Mouse (Mus musculus) layer of hippocampus, adult 9-11 months (tissue): ENCODE measurements at regions not wholly inside any gene's neighbourhood (a gene's known extent, or its start where the extent isn't known, plus 50 kb on each side); places are given as distances from the start of the nearest gene placed in this dataset.

Experiments
- DNase-seq: peaks from one replicate; pipeline ENCODE4 v3.0.0; 2022

DNA sequence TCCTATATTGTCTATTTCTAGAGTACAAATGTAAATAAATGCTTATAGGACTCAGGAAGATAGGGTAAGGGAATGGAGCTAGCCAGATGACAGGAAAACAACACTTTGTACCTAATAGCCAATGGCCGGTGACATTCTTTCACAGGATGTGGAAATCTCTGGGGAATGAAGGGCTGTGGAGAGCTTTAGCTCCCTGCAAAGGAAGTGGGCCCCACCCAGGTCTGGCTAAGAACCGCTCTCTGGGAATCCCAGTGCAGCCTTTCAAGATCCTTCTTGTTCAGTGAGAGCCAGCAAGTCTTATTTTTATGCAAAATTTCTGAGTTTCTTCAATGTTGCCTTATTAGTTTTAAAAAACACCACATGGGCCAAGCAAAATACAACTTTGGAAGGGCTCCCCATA, 54.7 kb upstream of the Pappa2 start:
- no peak for DNase-seq

DNA sequence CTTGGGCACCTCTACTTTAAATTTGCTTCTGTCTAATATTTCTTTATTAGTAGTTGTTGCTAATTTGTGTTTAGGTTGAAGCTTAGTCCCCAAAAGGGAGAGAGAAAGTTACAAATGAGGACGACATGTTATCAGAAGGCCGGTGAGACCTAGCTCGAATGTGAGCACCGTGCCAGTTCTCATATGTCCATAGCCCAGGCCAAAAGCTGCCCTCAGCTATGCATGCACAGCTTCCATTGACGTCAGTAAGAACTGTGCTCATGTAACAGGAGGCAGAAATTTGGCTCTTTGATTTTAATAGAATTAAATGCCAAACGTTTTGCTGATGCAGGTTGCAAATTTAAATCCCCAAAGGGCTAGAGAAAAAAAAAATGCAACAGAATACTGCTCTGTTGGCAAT, 56.1 kb upstream of the Pappa2 start:
- no peak for DNase-seq

DNA sequence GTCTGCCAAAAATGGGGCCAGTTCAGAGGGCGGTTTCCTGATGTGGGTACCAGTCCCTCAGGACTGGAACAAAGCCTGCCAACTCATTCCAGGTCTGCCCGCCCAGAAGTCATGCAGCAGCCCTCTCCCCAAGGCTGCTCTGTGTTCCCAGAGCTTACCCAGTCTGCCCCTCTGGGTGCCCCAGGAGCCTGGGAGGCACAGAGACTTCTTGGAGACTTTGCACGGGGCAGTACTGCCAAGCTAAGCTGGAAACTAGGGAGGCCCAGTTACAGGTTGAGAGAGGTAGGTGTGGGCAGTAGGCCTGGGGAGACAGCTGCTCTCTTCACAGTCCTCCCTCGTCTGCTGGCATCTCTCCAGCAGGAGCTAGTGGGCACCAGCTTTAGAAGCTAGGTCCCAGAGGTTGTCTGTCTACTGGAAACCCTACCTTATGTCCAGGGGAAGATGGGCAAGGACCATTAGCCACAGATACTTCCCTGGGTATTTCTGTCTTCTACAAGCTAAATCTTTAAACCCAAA, 65.6 kb upstream of the Pappa2 start:
- no peak for DNase-seq

DNA sequence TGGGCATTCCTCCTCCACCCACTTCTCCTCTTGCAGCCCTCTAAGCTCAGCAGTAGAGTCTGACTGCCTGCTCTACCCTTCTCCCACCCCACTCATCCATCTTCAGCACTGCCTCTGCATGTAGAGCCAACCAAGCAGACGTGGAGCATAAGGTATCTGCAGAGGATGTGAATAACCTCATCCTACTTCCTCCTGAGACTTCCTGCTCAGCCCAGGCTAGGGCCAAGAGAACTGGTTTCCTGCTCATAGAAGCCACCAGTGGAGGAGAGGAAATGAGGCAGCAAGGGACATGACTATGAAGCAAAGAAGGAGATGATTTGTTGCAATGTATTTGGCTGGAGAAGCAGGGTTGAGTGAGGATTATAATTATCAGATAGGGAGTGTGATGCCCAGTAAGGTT, 84.7 kb upstream of the Pappa2 start:
- no peak for DNase-seq

DNA sequence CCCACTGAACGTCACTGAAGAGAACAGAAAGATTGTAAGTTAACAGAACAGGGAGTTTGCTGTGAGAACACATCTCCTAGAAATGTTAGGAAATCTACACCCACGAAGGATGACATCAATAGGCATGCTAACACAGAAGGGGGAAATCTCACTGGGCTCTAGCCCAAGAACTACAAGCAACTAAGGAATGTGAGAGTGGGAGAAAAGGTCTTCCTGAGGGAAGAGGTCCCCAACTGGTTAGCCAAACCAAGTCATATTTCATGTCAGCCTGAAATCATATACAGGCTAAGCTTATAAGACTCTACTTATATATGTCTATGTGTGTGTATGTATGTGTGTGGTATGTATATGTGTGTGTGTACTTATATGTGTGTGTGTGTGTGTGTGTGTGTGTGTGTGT, 118.9 kb upstream of the Pappa2 start:
- DNase-seq = no peak

DNA sequence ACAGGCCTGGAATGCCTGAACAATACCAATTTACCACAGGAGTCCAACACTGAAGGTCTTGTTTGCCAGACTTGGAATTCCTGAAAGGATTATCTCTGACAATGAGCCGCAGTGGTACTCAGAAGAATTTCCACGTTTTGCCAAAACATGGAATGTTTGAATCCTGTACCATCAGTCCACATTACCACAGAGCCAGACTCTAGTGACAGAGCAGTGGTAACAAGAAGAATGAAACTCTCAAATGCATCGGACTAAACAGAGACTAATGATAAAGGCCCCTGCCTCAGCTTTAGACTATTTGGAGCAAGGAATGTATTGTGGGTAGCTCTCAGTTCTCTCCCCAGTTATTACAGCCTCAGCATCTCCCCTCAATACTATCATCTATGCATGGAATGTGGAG, 109.9 kb upstream of the Cop1 start:
- no peak for DNase-seq

DNA sequence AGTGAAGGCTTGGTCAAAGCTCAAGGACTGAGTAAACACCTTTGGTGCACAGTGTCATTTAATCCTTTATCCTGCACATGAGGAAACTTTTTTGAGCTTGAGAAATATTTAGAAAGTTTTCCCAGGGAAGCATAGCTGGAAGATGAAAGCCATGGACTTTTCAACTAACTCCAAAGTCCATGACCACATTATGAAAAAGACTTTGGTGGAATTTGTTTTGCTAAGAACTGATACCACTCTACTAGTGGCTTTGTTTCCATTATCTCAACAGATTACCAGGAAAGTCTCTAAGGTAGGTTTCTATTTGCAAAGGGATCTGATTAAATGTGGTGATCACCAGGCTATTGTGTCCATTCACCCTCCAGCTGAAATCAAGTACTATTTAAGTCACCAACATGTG, 107.2 kb upstream of the Cop1 start:
- DNase-seq = no peak

DNA sequence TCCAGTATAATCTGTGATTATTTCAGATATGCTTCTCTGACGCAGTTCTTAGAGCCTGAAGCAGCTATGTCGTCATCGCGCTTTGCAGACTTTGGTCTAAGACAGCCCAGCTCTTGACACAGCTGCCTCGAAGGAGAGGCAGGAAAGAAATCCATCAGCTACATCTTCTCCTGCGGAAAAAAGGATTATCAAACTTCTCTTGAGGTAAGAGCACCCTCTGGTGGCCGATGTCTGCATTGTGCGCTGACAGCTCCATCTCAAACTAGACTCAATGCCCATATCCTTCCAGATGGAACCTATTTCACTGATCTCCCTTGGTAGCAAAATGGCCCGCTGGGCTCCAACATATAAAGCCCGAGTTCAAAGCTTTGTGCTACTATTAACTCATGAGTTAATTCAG, 96.8 kb upstream of the Cop1 start:
- DNase-seq = peak; percentile 69

DNA sequence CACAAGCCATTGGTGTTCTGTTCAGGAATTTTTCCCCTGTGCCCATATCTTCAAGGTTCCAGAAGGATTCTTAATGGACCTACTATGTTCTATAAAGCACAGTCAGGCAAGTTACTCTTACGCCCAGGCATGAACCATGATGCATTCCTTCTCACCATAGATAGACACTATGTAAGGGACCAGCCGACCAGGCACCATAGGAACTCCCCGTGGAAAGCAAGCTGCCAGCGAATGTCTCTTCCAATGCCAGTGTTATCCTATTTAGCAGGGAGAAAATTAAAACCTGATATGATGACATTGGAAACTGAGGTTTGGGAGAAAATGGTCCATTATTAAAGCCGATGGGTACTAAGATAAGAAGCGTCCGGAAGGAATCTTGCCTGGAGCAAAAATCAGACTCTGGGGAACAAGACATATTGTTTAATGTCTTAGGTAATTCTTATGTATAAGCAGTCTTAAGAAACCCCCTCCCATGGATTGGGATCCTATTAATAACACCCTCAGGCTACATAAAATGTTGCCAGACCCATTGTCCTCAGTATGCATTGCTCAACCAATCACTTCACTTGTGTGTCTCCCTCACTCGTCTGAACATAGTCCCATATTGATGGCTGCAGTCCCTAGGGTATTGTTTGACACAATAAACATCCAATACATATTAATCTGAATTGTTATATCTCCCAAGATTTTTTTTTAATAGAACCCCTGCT, 84.2 kb upstream of the Cop1 start:
- no peak for DNase-seq

DNA sequence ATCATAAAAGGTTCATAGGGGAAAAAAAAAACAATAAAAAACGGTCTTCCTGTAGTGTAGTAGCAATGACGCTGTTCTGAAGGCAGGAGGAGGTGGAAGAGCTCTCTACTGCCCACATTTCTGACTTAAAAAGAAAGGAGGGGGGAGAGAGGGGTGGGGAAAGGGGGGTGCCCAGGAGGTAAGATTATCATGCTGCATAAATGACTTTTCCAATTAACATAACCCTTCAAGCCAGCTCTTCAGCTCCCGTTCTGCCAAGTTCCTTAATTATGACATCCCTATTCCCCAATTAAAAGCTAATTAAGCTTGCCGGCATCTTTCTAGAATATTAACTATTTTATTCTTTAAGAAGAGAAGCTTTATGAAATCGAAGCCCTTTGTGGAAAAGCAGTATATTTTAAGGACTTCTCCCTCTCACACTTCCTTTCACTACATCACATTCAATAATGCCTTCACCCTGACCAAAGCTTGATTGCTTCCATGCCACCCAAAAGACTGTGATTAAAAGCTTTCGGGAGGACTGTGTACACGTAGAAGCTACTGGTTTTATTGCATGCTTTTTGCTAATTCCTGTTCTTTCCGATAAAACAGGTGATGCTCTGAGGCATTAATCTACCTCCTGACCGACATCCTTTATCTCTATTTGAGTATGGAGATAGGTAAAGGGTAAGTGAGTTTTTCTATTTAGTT, 83.5 kb upstream of the Cop1 start:
- no peak for DNase-seq

DNA sequence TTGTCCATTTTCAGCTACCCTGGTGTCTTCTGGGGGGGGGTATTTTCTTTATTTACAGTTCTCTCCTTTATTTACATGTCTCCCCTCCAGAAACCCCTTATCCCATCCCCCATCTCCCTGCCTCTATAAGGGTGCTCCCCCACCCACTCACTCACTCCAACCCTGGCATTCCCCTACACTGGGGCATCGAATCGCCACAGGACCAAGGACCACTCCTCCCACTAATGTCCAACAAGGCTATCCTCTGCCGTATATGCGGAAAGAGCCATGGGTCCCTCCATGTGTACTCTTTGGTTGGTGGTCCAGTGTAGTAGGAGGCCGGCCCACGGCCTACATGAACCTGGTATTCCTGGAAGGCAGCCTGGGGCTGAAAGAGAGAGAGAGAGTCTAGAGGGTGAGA, 82.9 kb upstream of the Cop1 start:
- DNase-seq = no peak

DNA sequence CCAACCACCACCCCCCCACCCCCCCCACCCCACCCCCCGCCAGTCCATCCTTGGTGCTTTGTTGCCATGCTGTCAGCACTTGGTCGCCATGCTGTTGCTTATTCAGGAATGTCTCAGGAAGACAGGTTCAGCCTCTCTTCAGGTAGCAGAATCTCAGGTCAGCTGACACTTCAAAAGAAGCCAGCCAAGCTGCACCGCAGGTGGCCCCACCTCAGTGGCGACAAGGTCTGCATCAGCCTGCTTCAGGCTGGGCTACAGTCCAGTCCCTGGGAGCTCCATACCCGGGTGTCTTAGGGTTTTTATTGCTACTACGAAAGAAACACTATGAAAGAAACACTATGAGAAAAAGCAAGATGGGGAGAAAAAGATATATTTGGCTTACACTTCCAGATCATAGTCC, 82.4 kb upstream of the Cop1 start:
- DNase-seq = no peak

DNA sequence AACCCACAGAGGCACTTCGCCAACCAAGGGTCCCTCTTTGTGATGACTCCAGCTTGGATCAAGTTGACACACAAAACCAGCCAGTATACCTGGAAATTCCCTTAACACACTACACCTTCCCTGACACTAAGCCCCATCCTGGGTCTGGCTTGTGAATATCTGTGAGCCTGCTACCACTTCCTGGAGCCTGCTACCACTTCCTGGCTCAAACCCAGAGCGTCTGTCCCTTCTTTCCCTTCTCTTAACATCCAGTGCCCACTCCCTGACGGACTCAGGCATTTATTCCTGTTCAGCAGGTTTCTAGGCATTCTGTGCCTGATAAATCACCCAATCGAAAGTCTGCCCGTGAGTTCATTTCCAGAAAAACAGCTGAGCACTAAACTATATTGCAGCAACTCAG, 81.8 kb upstream of the Cop1 start:
- DNase-seq = no peak

DNA sequence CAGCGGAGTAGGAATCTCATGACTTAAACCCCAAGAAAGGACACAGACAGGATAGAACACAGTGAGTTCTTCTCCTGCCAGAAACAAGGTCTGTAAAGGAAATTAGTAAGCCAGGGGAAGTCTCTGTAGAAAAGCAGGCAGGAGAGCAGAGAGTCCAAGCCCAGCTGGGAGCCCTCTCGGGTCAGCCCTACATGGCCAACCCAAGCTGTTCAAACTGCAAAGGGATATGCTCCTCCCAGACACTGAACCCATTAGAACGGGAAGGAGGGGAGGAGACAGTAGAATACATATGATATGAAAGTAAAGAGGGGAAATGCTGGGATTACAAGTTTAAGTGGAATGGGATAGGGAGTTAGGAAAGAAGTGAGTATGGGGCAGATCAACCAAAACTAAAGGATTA, 75.7 kb upstream of the Cop1 start:
- no peak for DNase-seq

DNA sequence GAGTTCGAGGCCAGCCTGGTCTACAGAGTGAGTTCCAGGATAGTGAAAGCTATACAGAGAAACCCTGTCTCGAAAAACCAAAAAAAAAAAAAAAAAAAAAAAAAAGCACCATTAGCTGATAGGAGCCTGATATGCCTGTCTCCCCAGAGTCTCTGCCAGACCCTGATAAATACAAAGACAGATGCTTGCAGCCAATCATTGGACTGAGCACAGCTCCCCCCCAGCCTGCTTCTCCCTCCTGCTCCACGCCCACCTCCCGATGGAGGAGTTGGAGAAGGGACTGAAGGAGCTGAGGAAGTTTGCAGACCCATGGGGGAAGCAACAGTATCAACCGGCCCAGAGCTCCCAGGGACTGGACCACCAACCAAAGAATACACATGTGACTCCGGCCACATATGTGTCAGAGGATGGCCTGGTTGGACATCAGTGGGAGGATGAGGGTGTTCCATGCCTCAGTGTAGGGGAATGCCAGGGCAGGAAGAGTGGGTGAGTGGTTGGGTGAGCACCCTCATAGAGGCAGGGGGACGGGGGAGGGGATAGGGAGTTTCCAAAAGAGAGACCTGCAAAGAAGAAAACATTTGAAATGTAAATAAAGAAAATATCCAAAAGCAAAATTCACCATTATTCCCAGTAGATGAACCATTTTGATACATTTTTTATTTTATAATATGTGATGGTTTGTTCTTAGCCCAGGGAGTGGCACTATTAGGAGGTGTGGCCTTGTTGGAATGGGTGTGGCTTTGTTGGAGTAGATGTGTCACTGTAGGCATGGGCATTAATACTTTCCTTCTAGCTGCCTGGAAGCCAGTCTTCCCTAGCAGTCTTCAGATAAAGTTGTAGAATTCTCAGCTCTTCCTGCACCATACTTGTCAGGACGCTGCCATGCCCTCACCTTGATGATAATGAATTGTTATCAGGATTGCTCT, 71.8 kb upstream of the Cop1 start:
- DNase-seq = no peak

DNA sequence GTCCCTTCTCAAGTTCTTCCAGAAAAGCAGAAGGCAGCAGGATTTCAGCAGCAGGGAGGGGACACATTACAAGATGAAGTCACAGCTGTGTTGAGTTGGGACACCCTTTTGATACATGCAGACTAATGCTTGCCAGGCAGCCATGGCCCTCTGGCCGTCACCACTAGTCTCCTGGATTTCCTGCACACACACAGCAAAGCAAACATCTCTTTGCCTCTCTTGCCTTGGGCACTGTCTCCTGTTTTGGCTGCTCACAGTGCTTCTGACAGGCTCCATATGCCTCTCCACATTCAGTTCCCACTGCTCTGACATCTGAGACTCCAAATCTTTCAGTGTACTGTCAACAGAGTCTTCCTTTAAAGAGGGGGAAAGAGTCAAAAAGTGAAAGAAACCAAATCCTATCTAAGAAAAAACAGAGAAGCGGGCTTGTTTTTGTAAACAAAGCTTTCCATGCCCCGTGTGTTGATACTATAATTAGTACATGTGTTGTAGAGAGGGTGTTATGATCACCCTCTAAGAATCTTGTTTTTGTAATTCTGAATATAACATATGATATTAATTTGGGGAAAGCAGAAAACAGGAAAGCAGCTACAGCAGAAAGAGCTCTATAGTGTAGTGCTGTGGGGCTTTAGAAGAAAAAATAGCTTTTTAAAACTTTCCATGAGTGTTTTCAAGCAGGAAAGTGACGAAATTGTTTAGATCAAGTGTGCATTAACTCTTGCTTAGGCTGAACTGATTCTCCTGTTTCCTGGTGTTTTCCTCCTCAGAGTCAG, 68.8 kb upstream of the Cop1 start:
- peak; percentile 19 for DNase-seq

DNA sequence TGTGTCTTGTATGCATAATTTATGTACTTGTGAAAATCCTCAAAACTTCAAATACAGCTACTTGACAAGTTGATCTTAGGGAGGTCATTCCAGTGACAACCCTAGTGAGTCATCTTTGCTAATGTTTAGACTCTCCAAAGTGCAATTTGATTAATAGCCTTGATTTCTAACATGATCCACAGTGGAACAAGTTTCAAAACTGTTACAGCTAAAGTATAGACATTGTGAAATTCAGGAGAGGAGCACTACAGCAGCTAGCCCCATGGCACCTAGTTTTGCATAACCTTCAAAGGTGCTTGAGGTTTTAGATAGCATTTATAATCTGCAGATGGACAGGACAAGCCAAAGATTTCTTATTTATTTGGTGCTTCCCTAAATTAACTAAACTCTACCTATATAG, 50.1 kb upstream of the Cop1 start:
- DNase-seq = no peak
